Mouse (Mus musculus): ENCODE results near the gene 9530053A07Rik.

DNA sequence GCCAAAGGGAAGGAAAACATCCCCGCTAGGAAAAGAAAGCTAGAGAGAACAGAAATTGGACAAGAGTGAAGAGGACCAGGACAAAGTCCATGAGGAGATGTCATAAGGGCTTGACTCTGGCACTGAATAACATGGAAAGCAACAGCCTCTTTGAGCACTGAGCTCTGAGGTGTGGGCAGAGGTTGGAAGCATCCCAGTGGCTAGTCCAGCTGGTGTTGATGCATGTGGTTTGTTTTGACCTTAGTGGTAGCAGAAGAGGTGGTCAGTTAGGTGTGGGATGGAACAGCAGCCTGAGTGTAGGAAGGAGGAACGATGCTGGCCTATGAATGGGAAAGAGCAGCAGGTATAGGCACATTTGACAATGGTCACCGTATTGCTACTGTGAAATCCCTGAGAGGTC, 62.2 kb downstream of the 9530053A07Rik start:
- TF ChIP-seq POLR2A (IDR thresholded peaks at IDR 0.05; ENCODE audit: control insufficient read depth, extremely low read depth, insufficient read depth, low read length, poor library complexity) (no peak), CTCF (IDR thresholded peaks at IDR 0.05; ENCODE audit: borderline replicate concordance, control insufficient read depth, extremely low read depth, insufficient read depth, low read length, poor library complexity) (no peak)
